Mouse (Mus musculus) gastrocnemius, postnatal 14 days (tissue): ENCODE measurements around the gene Msh5. TPM values are rescaled to one million over a fixed set of nuclear protein-coding genes. Genes with fewer than 3 reads are reported as not detected.
"Not testable (repeated sequence)": the region's sequence is repeated elsewhere in the genome, so short reads cannot be mapped to it uniquely, and the experiment has no call there.

Source experiments
- DNase-seq: peaks from one replicate; pipeline ENCODE4 v3.0.0; 2021; ENCODE audit warnings: mixed read lengths
- intact Hi-C: fragments of 180-260 bp; cut with DNase I; formaldehyde crosslinking; loops from one replicate; pipeline ENCODE4 v1.15.1; 2025; ENCODE audit warnings: low total_unique reads
- total RNA-seq, 2 experiments: library from RNA; stranded (reverse); gene quantifications; 2 replicates each; pipeline ENCODE4 v1.2.3; 2021

The Msh5 gene
- total RNA-seq, 2 experiments from 2014 or later: 0.84 to 0.94 TPM

GRCm38 (mm10) chr17:35050126-35050750 lies 3.7 kb upstream of the Msh5 start:
- intact Hi-C loops: no loop called here
- peak; percentile 83 for DNase-seq

DNA sequence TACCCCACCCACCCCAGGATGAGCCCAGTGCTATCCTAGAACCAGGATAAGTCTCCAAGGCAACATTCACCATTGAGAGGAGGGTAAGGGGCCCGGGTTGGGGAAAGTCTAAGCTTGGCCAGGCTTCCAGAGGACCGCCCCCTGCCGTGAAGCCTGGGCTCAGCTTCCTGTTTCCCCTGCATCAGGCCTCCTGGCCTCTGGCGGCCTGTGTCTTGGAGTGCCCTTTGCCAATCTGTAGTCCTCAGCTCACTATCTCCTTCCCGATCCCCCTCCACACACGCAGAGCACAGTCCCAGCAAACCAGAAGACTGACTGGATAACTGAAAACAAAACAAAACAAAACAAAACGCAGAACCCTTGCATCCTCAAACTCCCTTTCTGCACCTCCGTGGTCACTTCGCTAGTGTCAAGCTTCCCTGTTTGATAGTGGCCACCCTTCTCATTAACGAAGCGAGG lies 3.0 kb upstream of the Msh5 start, which contains the start of gene Clic1:
Gene Clic1, plus strand, starts transcription at position 406 of the 456 bp plus-strand sequence.
- intact Hi-C loops: no loop called here
- peak; percentile 70 for DNase-seq

GRCm38 (mm10) chr17:35048932-35049440 lies 2.4 kb upstream of the Msh5 start:
- intact Hi-C loops: no loop called here

DNA sequence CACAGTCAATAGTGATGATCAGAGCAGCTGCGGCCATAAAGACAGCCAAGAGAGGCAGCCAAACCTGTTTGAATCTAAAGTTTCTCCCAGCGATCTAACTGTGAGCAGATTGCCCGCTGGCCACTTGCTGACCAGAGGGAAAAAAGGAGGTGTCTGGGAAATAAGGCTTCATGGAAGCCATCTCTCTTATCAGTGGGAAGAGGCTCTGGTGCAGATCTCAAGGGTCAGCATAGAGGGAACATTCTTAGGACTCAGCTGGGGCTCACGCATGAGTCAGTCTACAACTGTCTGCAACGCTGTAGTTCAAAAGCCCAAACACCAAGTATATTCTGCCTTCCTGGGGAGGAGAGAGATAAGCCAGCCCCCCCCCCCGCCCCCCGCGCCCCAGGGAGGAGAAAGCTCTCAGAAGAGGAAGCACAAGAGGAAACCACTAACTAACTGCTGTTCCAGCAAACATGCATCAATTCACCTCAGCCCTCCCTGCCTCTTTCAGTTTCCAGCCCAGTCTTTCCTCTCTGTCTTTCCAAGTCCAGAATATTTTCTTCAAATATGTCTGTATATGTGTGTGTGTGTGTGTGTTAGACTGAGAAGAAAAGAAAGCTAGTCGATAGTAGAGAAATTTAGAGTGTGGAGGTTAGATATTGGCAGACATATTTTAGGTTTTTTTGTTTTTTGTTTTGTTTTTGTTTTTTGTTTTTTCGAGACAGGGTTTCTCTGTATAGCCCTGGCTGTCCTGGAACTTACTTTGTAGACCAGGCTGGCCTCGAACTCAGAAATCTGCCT lies 1.8 kb upstream of the Msh5 start:
- intact Hi-C loops: no loop called here

More at GRCm38 (mm10) chr17:35048932-35049440, 2.4 kb upstream of the Msh5 start:
- DNase-seq: no peak

GRCm38 (mm10) chr17:35047688-35048087 lies 1.1 kb upstream of the Msh5 start:
- intact Hi-C loops: no loop called here
- DNase-seq: no peak

More for the DNA sequence above, 1.8 kb upstream of the Msh5 start:
- no peak for DNase-seq

DNA sequence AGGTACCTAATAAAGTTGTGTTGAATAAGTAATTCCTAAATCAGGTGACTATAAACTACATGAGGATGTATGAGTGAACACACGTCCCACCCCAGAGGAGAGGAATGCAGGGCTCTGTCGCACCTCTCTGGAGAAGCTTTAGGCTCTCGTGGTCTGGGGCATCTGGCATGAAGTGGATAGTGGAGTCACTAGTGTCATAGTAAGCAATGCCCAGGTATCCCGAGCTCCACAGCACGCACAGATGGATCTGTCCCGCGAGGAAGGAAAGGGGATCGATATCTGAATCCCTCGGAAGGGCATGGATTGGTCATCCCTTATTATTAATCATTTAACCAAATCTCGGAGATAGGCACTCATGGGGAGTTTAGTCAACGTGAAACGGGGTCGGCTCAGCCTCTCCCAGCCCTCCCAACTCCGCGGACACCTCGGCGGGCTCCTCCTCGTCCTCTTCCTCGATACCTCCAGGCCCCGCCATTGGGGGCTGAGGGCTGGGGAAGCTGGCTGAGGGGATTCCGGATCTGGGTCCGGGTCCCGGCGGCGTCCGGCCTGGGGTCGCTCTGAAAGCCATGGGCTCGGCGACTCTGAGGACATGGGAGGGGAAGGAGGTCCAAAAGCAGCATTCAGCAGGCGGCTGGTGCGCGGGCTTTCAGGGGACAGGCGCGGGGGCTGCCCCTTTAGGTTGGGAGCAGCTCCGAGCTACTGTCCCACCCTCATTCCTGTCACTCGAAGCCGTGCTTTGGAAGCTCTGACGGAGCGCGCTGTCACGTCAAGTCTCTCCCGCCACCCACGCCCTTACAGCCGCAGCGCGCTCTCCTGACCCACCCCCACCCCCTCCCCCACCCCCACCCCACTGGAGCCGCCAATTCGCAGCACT lies 501 bp downstream of the Msh5 start:
- no peak for DNase-seq
- intact Hi-C loops: no loop called here

GRCm38 (mm10) chr17:35044904-35045806 lies 1.4 kb downstream of the Msh5 start:
- DNase-seq: no peak
- intact Hi-C loops: no loop called here

DNA sequence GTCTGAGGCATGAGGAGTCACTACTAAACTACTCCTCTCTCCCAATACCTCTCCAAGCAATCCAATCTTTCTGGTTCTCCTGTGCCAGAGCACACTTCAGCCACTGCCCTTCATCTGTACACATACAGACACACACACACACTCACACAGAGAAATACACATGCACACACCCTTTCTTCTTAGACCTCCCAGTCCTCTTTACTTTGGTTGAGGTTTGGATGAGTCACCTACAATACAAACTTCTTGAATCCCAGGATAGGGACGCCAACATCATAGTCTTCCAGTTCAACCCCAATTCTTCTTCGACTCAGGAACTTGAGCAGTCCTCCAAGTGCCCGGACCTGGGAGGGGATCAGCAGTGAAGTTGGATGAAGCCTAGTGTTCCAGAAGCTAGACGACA lies 2.8 kb downstream of the Msh5 start:
- intact Hi-C loops: no loop called here
- DNase-seq: no peak

- intact Hi-C loops: no loop called here
- no peak for DNase-seq
Observed at GRCm38 (mm10) chr17:35039121-35039873, 7.2 kb downstream of the Msh5 start.

DNA sequence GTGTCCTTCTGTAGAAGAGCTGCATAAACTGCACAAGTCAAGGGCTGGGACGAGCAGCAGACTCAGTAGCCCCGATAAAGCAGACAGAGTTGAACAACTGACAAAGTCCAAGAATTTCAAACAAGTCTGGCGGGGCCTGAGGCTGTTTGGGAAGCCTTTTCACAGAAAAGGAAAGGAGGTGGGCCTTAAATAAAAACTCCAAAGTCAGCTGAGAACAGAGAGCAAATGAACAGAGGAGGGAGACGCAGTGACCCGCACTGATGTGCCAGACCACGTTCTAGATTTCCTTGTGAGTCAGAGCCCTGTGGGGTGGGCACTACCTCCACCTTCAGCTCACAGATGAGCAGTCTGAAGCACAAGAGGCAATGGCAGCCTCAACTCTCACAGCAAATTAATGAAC lies 11.6 kb downstream of the Msh5 start:
- intact Hi-C loops: no loop called here
- DNase-seq: no peak

DNA sequence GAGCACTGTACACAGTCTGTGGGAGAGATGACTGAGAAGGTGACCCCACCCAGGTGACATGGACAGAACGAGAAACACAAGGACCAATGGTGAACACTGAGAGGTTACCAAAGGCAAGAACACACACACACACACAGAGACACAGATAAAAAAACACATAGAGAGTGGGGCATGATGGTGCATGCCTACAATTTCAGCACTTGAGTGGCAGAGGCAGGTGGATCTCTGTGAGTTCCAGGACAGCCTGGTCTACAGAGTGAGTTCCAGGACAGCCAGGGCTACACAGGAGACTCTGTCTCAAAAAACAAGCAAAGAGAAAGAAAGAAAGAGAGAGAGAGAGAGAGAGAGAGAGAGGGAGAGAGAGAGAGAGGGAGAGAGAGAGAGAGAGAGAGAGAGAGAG lies 12.8 kb downstream of the Msh5 start:
- intact Hi-C loops: not testable (repeated sequence)

DNA sequence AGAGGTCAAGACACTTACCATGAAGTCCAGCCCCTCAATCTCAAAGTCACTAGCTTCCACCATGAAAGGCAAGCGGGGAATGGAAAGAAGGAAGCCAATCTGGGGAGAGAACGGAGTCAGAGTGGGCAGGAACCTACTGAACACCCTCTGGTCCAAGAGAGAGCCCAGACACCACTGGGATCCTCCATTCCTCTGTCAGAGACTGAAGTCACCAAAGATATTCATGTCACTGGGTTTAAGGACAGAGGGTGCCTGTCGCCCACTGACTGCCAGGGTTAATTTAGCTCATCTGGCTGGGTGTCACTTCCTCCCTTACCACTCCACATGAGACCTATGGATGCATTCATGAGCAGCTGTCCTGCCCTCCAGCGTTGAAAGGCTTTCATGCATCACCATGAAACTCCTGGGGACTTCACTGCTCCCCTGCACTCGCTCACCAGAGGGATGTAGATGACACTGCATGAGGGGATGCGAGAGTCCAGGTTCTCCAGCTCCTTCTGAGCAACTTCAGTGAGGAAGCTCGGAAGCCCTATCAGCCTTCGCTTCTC lies 14.1 kb downstream of the Msh5 start:
- intact Hi-C loops: no loop called here
- no peak for DNase-seq

More for the DNA sequence above, 12.8 kb downstream of the Msh5 start:
- DNase-seq: not testable (repeated sequence)

DNA sequence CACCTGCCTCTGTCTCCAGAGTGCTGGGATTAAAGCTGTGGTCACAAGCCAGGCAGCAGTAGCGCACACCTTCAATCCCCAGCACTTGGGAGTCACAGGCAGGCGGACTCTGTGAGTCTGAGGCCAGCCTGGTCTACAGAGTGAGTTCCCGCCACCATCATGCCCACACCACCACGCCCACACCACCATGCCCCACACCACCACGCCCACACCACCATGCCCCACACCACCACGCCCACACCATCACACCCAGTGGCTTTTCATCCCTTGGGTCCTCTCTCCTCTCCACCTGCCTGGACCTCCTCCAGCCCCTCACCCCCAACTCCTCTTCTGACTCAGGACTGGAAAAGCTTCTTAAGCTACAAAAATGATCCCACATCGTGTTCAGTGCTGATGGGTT lies 14.7 kb downstream of the Msh5 start:
- intact Hi-C loops: no loop called here
- no peak for DNase-seq

GRCm38 (mm10) chr17:35031272-35031671 lies 15.3 kb downstream of the Msh5 start:
- intact Hi-C loops: no loop called here
- DNase-seq: no peak

DNA sequence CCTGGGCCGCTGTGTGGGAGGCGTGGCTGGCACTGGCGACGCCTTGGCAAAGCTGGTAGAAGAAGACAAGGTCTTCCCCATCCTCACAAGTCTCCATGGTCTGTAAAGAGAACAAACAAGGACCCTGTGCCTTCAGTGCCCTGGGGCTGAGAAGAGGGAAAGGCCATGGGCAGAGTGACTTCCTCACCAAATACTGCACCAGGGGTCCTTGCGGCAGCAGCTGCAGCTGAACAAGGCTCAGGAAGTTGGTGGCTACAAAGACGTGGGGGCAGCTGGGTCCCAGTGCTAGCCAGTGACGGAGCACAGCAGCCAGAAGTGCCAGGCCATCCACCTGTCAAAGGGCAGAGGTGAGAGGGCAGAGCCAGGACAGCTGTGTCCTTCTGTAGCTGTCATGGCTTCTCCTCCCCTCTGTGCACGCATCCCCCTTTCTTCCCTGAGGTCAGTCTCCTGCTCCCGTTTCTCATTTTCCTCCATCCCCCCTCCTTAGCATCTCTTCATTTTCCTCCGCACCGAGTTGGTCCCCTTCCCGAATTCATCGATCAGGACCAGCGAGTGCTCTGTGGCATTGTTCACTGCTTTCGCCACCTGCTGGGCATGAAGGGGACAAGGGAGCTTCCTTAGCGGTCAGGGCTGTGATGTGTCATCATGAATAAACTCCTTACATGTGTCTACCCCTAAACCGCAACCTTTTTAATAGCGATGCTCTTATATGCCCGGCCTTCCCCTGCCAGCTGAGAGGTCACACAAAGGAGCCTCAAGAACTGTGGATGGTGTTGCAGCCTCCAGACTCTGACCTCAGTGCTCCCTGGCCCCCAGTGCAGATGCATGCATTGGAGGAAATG lies 16.6 kb downstream of the Msh5 start:
- no peak for DNase-seq
- intact Hi-C loops: no loop called here

DNA sequence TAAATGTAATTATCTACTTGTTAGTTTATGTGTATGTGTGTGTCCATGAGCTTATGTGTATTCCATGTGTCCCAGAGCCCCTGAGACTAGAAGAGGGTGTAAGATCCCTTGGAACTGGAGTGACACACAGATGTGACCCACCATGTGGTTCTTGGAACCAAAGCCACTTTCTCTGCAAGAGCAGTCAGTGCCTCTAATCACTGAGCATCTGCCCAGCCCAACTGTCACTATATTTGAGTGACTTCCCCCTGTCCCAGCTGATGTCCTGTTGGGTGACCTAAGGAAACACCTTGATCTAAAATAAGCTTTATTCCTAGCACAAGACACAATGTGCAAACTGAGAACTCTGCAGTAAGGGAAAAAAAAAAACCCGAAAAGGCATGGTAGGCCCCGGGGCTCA lies 18.2 kb downstream of the Msh5 start:
- intact Hi-C loops: no loop called here
- no peak for DNase-seq
